Mouse (Mus musculus): ENCODE data around the gene Erf. TPM values are rescaled to one million over a fixed set of nuclear protein-coding genes. Genes with fewer than 3 reads are reported as not detected.
A peak's percentile ranks its signal among the peaks of the same experiment; 100 is the strongest.
"Not testable (repeated sequence)": the region's sequence is repeated elsewhere in the genome, so short reads cannot be mapped to it uniquely, and the experiment has no call there.

Gene Erf
- polyA plus RNA-seq, 1 experiment from 2014 or later = 24.4 TPM

DNA sequence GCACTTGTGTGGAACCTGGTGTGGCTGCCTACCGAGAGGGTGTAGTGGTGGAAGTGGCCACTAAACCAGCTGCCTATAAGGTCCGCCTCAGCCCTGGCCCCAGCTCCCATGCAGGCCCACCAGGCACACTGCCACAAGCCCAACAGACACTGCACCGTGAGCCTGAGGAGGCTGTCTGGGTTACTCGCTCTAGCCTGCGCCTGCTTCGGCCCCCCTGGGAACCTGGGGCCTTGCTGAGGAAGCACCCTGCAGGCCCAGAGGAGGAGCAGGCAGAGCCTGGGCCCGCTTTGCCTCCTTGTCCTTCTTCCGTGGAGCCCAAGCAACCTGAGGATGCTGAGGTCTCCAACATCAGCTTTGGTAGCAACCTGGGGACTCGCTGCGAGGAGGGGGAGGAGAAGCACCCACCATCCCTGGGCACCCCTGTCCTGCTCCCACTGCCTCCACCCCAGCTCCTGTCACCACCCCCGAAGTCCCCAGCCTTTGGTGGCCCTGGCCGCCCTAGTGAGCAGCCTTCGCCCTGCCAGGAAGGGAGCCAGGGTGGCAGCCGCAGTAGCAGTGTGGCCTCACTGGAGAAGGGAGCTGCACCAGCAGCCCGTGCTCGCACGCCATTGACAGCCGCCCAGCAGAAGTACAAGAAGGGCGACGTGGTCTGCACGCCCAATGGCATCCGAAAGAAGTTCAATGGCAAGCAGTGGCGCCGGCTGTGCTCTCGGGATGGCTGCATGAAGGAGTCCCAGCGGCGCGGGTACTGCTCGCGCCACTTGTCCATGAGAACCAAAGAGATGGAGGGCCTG, 21.3 kb upstream of the Erf start:
- Histone ChIP-seq H3K27ac (no peak overlapping the region), H3K4me2 (no peak overlapping the region), H3K4me1 (peaks cover 68% of the 10 kb centered on the region), H3K36me3 (peaks cover 46% of the 10 kb centered on the region), H3K27me3 (no peaks in the 10 kb centered on the region), H3K9me3 (no peaks in the 10 kb centered on the region), H3K9ac (no peak overlapping the region), H3K4me3 (no peak overlapping the region)
- ATAC-seq (ENCODE audit: insufficient number of reproducible peaks, low FRiP score, low TSS enrichment, low read depth) = no peak
- 90% methylated on average over 29 of the region's 30 CpGs for WGBS

DNA sequence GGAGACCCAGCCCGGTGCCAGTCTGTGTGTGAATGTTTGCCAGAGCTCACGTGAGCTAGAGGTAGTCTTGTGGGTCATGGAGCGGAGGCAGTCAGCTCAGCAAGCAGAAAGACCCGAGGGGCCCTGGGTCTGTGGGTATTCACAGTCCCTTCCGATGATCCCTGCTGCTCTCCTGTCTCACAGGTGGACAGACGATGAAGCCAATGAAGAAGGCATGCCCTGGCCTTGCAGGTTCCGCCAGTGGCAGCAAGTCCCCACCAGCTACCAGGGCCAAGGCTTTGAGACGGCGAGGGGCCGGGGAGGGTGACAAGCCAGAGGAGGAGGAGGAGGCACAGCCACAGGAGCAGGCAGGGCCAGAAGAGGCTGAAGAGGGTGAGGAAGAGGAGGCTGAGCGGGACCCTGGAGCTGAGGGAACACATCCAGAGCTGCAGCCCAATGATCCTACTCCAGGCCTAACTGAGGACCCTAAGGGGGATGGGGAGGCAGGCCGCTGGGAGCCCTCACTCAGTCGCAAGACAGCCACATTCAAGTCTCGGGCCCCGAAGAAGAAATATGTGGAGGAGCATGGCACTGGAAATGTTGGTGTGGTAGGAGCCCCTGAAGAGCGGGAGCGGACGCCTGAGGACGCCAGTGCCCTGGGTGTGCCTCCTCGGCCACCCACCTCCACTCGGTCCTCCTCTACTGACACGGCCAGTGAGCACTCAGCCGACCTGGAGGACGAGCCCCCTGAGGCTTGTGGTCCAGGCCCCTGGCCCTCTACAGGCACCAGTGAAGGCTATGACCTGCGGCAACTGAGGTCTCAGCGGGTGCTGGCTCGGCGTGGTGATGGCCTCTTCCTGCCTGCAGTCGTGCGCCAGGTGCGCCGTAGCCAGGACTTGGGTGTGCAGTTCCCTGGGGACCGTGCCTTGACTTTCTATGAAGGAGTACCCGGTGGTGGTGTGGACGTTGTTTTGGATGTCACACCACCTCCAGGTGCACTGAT, 20.4 kb upstream of the Erf start:
- H3K4me3 ChIP-seq = no peak overlapping the region
- H3K27ac ChIP-seq = no peak overlapping the region
- no peaks in the 10 kb centered on the region for H3K27me3 ChIP-seq
- peaks cover 64% of the 10 kb centered on the region for H3K4me1 ChIP-seq
- H3K4me2 ChIP-seq = no peak overlapping the region
- H3K9me3 ChIP-seq = no peaks in the 10 kb centered on the region
- ATAC-seq (ENCODE audit: insufficient number of reproducible peaks, low FRiP score, low TSS enrichment, low read depth) = no peak
- no peak overlapping the region for H3K9ac ChIP-seq
- H3K36me3 ChIP-seq = peaks cover 46% of the 10 kb centered on the region
- 85% methylated on average over 35 of the region's 35 CpGs for WGBS

DNA sequence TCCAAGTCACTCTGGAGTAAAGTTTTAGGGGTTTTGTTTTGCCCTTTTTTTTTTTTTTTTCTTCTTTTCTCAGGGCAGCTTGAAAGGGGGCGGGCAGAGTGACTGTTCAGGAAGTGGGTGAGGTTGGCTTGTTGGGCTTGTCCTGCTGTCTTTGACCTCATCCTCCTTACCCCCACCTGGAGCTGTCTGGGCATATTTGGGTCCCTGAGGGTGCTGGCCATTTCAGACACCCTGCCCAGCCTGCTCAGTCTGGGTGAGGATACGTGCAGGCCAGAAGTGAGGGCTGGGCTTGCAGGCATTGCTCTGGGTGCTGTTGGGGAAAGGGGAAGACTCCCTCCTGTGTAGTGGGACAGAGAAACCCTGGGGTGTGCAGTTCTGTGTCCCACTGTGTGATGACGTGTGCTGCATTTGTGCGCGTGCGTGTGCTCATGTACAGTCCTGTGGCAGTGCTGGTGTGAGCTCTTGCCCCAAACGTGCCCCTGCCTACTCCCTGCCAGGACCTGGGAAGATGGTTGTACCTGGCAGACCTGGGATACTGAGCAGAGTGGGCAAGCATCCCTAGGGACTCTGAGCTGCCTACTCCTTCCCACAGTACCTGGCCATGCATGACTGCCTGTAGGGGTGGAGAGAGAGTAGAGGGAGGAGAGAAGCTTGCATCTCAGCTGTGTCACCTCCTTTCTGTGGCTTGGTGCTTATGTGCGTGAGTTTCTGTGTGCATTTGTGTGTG, 19.1 kb upstream of the Erf start:
- Histone ChIP-seq H3K4me3 (peak overlapping the region; percentile 79), H3K27ac (peak overlapping the region; percentile 47; the same call in 1 of the 2 replicates), H3K27me3 (no peaks in the 10 kb centered on the region), H3K4me2 (peak overlapping the region; percentile 82), H3K36me3 (peaks cover 38% of the 10 kb centered on the region), H3K4me1 (peaks cover 51% of the 10 kb centered on the region), H3K9me3 (no peaks in the 10 kb centered on the region), H3K9ac (no peak overlapping the region)
- WGBS = 76% methylated on average over 8 of the region's 8 CpGs
- no peak for ATAC-seq (ENCODE audit: insufficient number of reproducible peaks, low FRiP score, low TSS enrichment, low read depth)

DNA sequence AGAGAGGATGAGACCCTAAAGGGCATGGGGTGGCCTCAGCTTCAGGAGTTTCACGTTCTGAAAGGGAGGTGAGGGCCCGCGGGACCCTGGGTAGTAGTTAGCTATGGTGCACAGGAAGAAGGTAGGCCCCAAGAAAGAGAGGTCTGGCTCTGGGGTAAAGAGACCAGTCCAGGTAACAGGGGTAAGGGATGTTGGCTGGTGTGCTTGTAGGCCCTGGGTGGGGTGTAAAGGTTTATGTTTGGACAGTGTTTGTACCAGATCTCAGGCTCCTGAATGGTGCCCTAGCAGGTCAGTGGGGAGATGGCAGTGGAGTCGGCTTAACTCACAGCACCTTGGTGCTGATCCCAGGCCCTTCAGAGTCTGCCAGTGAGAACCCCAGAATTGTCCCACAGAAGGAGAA, 18.5 kb upstream of the Erf start:
- peak overlapping the region; percentile 67; the same call in 1 of the 2 replicates for H3K9ac ChIP-seq
- H3K4me3 ChIP-seq = peak overlapping the region; percentile 79
- ATAC-seq (ENCODE audit: insufficient number of reproducible peaks, low FRiP score, low TSS enrichment, low read depth) = no peak

DNA sequence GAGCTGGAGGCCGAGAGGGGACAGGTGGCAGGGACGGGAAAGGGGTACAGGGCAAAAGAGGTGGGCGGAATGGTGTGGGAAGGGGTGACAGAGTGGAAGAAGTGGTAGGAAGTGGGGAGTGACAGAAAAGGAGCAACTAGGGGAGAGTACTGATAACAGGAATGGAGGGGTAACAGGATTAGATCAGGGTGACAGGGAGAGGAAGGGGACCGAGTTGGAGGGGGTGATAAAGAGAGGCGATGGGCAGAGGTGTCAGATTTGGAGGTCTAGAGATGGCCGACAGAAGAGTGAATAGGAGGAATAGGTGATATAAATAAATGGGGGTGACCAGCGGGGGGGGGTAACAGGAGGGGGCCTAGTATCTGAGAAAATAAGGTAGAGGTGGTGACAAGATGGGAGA, 18.0 kb upstream of the Erf start:
- H3K4me2 ChIP-seq = peak overlapping the region; percentile 82
- H3K4me3 ChIP-seq = peak overlapping the region; percentile 79
- peak overlapping the region; percentile 87 for H3K27ac ChIP-seq
- ATAC-seq (ENCODE audit: insufficient number of reproducible peaks, low FRiP score, low TSS enrichment, low read depth) = no peak
- H3K9ac ChIP-seq = peak overlapping the region; percentile 67
- H3K9me3 ChIP-seq = no peaks in the 10 kb centered on the region
- 5% methylated on average over 7 of the region's 7 CpGs for WGBS
- H3K4me1 ChIP-seq = peaks cover 40% of the 10 kb centered on the region
- H3K27me3 ChIP-seq = no peaks in the 10 kb centered on the region
- peaks cover 30% of the 10 kb centered on the region for H3K36me3 ChIP-seq

More for the DNA sequence above, 18.5 kb upstream of the Erf start:
- H3K36me3 ChIP-seq = peaks cover 34% of the 10 kb centered on the region
- H3K9me3 ChIP-seq = no peaks in the 10 kb centered on the region
- H3K4me1 ChIP-seq = peaks cover 45% of the 10 kb centered on the region
- H3K27ac ChIP-seq = peak overlapping the region; percentile 87
- WGBS = 34% methylated on average over 4 of the region's 4 CpGs
- peak overlapping the region; percentile 82 for H3K4me2 ChIP-seq
- no peaks in the 10 kb centered on the region for H3K27me3 ChIP-seq

DNA sequence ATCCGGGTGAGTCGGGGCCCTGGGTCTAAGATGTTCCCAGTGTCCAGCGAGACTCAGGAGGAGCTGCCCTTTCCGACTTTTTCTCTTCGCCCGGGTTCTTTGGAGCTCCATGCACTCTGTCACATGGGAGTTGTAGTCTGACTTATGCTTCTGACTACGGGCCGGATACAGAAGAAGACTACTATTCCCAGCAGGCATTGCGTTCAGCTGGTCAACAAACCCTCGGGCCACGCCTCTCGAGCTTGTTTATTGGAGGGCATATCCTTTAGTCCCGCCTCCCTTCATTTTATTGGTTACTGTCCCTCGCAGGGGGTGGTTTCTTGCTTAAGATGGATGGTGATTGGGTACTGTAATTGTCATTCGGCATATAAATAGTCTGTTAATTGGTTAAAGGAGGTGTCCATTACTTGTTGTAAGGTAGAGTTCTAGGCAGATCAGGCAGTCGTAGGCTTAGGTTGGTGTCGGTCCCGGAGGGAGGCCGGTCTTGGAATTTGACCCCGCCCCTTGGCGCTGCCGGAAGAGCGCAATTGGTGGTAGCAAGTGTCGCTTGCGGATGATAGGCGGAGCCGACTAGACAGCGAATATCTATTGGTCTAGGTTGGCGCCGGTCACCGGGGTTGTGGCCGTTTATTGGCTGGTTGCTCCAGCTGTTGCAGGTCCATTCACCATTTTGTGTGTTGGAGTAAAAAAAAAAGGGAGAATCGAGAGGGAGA, 17.3 kb upstream of the Erf start:
- peak overlapping the region; percentile 79 for H3K4me3 ChIP-seq
- peaks cover 23% of the 10 kb centered on the region for H3K36me3 ChIP-seq
- H3K27me3 ChIP-seq = no peaks in the 10 kb centered on the region
- peak overlapping the region; percentile 82 for H3K4me2 ChIP-seq
- peak overlapping the region; percentile 67 for H3K9ac ChIP-seq
- peaks cover 33% of the 10 kb centered on the region for H3K4me1 ChIP-seq
- WGBS = under 1% methylated on average over 33 of the region's 33 CpGs
- peak; percentile 95 for ATAC-seq (ENCODE audit: insufficient number of reproducible peaks, low FRiP score, low TSS enrichment, low read depth)
- H3K27ac ChIP-seq = peak overlapping the region; percentile 97
- H3K9me3 ChIP-seq = no peaks in the 10 kb centered on the region

DNA sequence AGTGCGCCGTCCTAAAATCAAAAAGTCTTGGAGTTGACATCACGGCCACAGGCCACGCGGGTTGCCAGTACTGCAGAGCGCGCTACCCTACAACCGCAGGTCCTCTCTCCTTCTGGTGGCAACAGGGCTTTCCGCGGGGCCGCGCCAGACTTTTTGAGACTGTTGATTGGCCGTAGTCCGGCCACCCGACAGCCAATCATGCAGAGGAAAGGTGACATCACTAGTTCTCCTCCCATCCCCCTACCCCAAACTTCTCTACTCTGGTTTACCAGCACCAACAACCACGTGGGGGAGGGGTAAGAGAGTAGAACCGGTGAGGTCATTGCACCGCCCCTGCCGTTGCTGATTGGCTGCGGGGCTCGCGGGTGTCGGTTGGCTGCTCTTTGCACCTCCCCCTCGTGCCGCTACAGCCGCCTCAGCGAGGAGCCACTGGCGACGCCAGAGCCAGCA, 16.8 kb upstream of the Erf start, which contains the start of gene Cic:
Gene Cic (plus strand): TSS at position 404 of the 450 bp plus-strand sequence.
- Histone ChIP-seq H3K36me3 (peaks cover 17% of the 10 kb centered on the region), H3K4me3 (peak within 1 kb of the TSS; percentile 79), H3K9me3 (no peaks in the 10 kb centered on the region), H3K4me1 (peaks cover 28% of the 10 kb centered on the region), H3K27ac (peak within 1 kb of the TSS; percentile 97), H3K9ac (peak within 1 kb of the TSS; percentile 67), H3K27me3 (no peaks in the 10 kb centered on the region), H3K4me2 (peak within 1 kb of the TSS; percentile 82)
- 0% methylated on average over 29 of the region's 29 CpGs for WGBS
- peak; percentile 89 for ATAC-seq (ENCODE audit: insufficient number of reproducible peaks, low FRiP score, low TSS enrichment, low read depth)

DNA sequence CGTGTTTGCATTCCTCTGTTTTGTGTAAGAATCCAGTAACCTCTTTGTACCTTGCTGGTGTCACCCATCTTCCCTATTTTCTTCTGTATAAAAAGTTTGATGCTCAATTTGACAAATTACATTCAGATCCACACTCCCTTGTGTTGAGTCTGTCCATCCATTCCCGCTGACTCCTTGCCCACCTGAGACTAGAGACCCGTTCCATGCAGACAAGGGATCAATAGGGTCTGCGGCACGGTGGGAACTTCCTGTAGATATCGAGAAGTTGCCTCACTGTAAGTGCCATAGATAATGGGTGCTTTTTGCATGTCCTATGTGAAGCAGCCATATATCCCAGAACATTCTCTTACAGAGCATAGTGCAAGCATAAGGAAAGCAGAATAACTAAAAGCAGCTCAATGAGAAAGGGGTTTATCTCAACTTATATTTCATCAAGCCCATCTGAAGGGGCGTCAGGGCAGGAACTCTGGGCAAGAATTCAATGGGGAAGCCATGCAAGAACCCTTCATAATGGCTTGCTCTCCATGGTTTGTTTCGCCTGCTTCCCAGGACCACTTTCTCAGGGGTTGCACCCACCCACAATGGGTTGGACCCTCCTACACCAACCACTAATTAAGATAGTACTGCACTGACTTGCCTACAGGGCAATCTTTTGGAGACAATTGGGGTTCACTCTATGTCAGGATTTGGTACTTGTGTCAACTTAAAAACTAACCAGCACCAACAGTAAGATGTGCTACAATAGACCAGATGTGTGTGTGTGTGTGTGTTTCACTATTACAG, 15.8 kb upstream of the Erf start:
- Histone ChIP-seq H3K4me3 (no peak overlapping the region), H3K9ac (no peak overlapping the region), H3K4me1 (peaks cover 25% of the 10 kb centered on the region), H3K4me2 (no peak overlapping the region; the same call in 1 of the 2 replicates), H3K9me3 (no peaks in the 10 kb centered on the region), H3K27me3 (no peaks in the 10 kb centered on the region), H3K27ac (no peak overlapping the region), H3K36me3 (peaks cover 8% of the 10 kb centered on the region)
- ATAC-seq (ENCODE audit: insufficient number of reproducible peaks, low FRiP score, low TSS enrichment, low read depth) = no peak
- WGBS = 91% methylated on average over 8 of the region's 8 CpGs

DNA sequence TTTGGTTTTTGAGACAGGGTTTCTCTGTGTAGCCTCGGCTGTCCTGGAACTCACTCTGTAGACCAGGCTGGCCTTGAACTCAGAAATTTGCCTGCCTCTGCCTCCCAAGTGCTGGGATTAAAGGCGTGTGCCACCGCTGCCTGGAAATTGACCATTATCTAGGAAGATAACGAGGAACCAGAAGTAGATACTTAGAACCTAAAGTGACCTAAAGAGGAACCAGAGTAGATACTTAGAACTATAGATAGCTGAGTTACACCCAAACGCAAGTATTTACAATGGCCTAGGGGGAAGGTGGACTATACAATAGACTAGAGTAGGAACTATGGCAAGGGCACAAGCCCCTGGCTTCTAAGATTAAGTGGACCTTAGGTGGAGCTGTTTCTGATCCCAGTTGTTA, 15.2 kb upstream of the Erf start:
- not testable (repeated sequence) for ATAC-seq (ENCODE audit: insufficient number of reproducible peaks, low FRiP score, low TSS enrichment, low read depth); H3K27me3 ChIP-seq; H3K9me3 ChIP-seq; H3K27ac ChIP-seq; H3K4me3 ChIP-seq; H3K9ac ChIP-seq; H3K36me3 ChIP-seq; H3K4me2 ChIP-seq
- 88% methylated on average over 5 of the region's 5 CpGs for WGBS
- peaks cover 22% of the 10 kb centered on the region for H3K4me1 ChIP-seq

DNA sequence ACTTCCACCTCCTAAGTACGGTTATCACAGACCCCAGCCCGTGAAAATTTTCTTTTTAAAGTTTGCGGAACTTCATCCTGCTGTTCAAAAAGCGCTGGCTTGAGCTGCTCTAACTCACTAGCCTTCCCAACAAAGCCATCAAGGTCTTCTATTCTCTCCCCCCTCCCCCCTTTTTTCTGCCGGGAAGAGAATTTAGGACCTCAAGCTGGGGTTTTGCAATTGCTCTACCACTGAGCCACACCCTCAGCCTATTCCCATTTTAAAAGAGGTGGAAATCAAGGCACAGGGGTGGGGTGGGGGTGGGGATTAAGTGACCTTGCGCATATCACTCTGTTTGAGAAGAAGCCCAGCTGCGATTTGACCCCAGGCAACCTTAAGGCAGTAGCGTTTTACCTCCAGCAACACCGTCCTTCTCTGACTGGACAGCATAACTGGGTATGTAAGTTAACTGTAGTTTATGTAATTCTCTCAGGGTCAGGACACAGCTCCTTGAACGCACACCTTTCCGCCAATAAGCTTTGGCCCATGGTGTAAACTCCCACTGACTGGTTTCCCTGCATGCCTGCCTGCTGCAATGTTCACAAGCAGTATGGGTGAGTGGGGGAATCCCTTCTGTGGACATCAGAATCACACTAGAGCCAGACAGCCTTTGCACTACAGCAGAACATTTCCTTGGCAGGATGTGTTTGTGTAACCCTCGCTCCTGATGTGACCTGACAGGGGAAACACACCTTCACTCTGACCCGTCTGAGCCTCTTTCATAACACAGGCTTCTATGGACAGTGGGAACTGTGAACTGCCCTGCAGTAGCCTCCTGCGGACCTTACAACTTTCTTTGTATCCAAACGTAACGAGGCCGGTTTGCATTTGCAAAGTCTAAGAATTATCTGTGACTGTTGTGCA, 13.7 kb upstream of the Erf start:
- Histone ChIP-seq H3K36me3 (no peaks in the 10 kb centered on the region), H3K27me3 (no peaks in the 10 kb centered on the region), H3K4me1 (peaks cover 11% of the 10 kb centered on the region), H3K4me2 (no peak overlapping the region), H3K9me3 (no peaks in the 10 kb centered on the region), H3K27ac (no peak overlapping the region), H3K9ac (no peak overlapping the region), H3K4me3 (no peak overlapping the region)
- WGBS = 41% methylated on average over 17 of the region's 17 CpGs
- ATAC-seq (ENCODE audit: insufficient number of reproducible peaks, low FRiP score, low TSS enrichment, low read depth) = no peak
